Mouse (Mus musculus) regulatory T cell (primary cell): ENCODE measurements at regions not wholly inside any gene's neighbourhood (a gene's known extent, or its start where the extent isn't known, plus 50 kb on each side); places are given as distances from the start of the nearest gene placed in this dataset.
"Not testable (repeated sequence)": the region's sequence is repeated elsewhere in the genome, so short reads cannot be mapped to it uniquely, and the experiment has no call there.

Source experiments
- in situ Hi-C: fragments of 300-600 bp; cut with MboI, MseI; formaldehyde crosslinking; loops from one replicate; pipeline ENCODE4 v1.15.1; 2025; ENCODE audit warnings: high pct_unique_total_duplicates

DNA sequence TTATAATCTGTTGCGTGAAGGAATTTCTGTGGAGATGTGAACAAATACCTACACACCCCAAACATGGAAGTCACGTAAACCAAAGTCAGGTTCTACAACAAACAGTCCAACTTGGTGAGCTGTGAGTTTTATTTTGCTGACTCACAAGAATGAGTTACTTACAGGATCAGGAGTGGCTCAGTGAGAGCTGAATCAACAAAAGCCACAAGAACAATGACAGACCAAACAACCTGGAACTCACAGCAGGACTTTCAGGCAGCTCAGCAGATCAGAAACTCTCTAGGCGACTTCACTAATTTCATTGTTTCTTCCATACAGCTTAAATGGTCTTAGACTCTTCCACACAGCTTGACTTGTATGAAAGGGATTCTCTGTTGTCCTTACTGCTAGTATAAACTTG lies 254.4 kb upstream of the Lrrc4c start:
- in situ Hi-C loops = no loop called here

DNA sequence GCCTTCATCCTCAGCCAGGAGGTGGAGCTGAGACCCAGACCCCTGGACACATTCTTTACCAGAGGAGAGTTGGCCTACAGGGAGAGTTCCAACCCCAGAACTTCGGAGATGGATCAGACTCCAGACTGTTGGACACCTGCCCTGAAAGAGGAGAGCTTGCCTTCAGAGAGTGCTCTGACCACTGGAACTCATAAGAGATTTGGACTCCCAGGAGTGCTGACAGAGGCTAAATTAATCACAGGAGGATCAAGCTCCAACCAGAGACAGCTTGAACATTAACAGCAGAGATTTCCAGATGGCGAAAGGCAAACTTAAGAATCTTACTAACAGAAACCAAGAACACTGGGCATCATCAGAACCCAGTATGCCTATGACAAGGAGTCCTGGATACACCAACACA lies 209.5 kb upstream of the Lrrc4c start:
- in situ Hi-C loops = not testable (repeated sequence)

DNA sequence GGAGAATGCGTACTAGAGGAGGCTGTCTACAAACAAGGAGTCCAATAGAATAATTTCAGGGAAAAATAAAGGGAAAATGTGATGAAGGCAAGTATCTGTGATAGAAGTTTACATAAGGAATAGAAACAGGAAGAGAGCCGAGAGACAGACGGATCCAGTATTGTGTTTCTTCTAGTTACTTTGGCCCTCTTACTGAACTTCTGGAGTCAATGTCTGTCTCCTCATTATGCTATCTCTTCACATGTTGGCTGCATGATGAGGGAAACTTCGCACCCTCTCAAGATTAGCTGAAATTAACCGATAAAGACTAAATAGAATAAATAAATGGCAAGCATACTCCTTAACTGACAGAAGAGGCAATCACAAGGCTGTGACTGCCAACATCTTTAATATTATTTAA lies 197.9 kb upstream of the Lrrc4c start:
- in situ Hi-C loops = no loop called here

DNA sequence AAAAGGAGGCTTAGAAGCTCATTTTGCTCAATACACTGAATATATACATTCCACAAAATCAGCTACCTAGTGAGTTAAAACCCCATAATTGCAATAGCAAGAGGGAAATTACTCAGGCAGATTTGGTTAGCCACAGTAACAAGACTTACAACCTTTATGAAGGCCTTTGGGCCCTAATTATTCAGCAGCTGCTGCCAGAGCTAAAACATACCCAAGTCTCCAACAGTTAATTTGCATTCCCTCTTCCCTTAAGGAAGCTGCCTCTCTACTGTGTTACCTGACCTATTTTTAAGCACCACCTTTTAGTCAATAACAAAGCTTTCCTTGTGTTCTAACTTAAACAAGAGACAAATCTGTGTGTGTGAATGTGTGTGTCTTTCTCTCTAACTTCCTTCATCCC lies 179.4 kb upstream of the Lrrc4c start:
- in situ Hi-C loops = loop anchor here (5.0 kb wide), 1 partner anchor 411 kb away; no protein-coding TSS in a partner anchor

DNA sequence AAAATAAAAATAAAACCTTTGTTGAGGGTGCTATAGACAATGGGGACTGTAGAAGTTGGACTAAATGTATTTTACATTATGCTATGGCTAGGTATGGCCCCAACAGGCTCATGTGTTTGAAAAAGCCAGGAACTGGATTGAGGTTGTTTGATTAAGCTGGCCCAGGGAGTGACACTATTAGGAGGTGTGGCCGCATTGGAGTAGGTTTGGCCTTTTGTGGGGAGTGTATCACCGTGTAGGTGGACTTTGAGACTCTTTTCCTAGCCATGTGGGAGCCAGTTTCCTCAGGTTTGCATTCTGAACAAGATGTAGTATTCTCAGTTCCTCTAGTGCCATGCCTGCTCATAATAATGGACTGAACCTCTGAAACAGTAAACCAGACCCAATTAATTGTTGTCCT lies 162.7 kb upstream of the Lrrc4c start:
- in situ Hi-C loops = no loop called here

GRCm38 (mm10) chr2:96166624-96167023 lies 151.3 kb upstream of the Lrrc4c start:
- in situ Hi-C loops = no loop called here
